Comparison of ENCODE assay signal across 17 mouse cellular contexts in the genomic region with DNA sequence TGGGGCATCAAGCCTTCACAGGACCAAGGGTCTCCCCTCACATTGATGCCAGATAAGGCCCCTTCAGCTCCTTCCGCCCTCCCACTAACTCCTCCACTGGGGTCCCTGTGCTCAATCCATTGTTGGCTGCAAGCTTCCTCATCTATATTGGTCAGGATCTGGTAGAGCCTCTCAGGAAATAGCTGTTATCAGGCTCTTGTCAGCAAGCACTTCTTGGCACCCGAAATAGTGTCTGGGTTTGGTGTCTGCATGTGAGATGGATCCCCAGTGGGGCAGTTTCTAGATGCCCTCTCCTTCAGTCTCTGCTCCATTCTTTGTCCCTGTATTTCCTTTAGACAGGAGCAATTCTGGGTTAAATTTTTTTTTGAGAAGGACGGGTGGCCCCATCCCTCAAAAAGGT.
"Had no signal": no experiment of that assay in that cellular context is flagged by ENCODE, and none has a peak within 500 bp of the region (broad histone marks: within the 10 kb centered on the region; RNA-seq: fewer than 3 reads in every experiment).

No protein-coding gene starts in this region.

- H3K4me2 ChIP-seq: lung, embryonic 15.5 days; midbrain, embryonic 12.5 days; midbrain, embryonic 15.5 days; neural tube, embryonic 12.5 days; stomach, embryonic 15.5 days had no signal

- H3K4me1 ChIP-seq: lung, embryonic 15.5 days; megakaryocyte, embryonic 14.5 days; midbrain, embryonic 12.5 days; midbrain, embryonic 15.5 days; neural tube, embryonic 12.5 days; stomach, embryonic 15.5 days had no signal

- H3K36me3 ChIP-seq: lung, embryonic 15.5 days; midbrain, embryonic 12.5 days; midbrain, embryonic 15.5 days; neural tube, embryonic 12.5 days; stomach, embryonic 15.5 days had no signal

- H3K27ac ChIP-seq: lung, embryonic 15.5 days; macrophage; midbrain, embryonic 12.5 days; midbrain, embryonic 15.5 days; neural tube, embryonic 12.5 days; stomach, embryonic 15.5 days; stomach, postnatal 0 days had no signal

- ATAC-seq: liver, postnatal 0 days; lung, postnatal 0 days; midbrain, embryonic 15.5 days had no signal

- H3K9me3 ChIP-seq: lung, embryonic 15.5 days; midbrain, embryonic 12.5 days; midbrain, embryonic 15.5 days; neural tube, embryonic 12.5 days; stomach, embryonic 15.5 days had no signal

- H3K27me3 ChIP-seq: lung, embryonic 15.5 days; megakaryocyte, embryonic 14.5 days; midbrain, embryonic 12.5 days; midbrain, embryonic 15.5 days; neural tube, embryonic 12.5 days; stomach, embryonic 15.5 days had no signal

- DNase-seq: liver, postnatal 0 days; lung, adult 2 months; lung, postnatal 14 days; lung, postnatal 36 days; right cerebral cortex, postnatal 14 days; thymus, adult 2 months; thymus, postnatal 25 days; thymus, postnatal 4 days had no signal

- H3K9ac ChIP-seq: liver, postnatal 0 days; lung, embryonic 15.5 days; midbrain, embryonic 12.5 days; midbrain, embryonic 15.5 days; neural tube, embryonic 12.5 days; stomach, embryonic 15.5 days had no signal

- H3K4me3 ChIP-seq: lung, embryonic 15.5 days; megakaryocyte, embryonic 14.5 days; midbrain, embryonic 12.5 days; midbrain, embryonic 15.5 days; neural tube, embryonic 12.5 days; stomach, embryonic 15.5 days had no signal
